ENCODE assay signal across 8 mouse cellular contexts in genomic region chr4:134914122-134914863, GRCm38 (mm10). TPM values are rescaled to one million over a fixed set of nuclear protein-coding genes. Genes with fewer than 3 reads are reported as not detected.
DNase-seq lines count a peak whose midpoint lies in the region; ATAC-seq and TF ChIP-seq lines count a peak whose summit lies in the region.

No protein-coding gene starts in this region.

- intact Hi-C loops in gastrocnemius, postnatal 14 days (cut with DNase I; ENCODE audit: low total_unique reads), result no loop called here

- WGBS in lung, adult 2 months, result under 1% methylated on average over 43 of the region's 43 CpGs
- WGBS in embryonic facial prominence, embryonic 11.5 days, result 1% methylated on average over 41 of the region's 43 CpGs
- 1% methylated on average over 43 of the region's 43 CpGs for WGBS in midbrain, embryonic 13.5 days

- no peaks in the 10 kb centered on the region for H3K9me3 ChIP-seq in embryonic facial prominence, embryonic 11.5 days (replicated peaks; ENCODE audit: control insufficient read depth, low read length)
- no peaks in the 10 kb centered on the region for H3K9me3 ChIP-seq in midbrain, embryonic 13.5 days

- H3K27ac ChIP-seq in embryonic facial prominence, embryonic 11.5 days (replicated peaks; ENCODE audit: low read depth, low read length), result peak overlapping the region; percentile 87
- H3K27ac ChIP-seq in midbrain, embryonic 13.5 days, result peak overlapping the region; percentile 87

- TF ChIP-seq CTCF in lung, adult 2 months (IDR thresholded peaks at IDR 0.05; ENCODE audit: insufficient read depth, low read length), result no peak

- H3K4me1 ChIP-seq in lung, adult 2 months (ENCODE audit: control insufficient read depth, insufficient read depth, low read length), result peaks cover 18% of the 10 kb centered on the region
- H3K4me1 ChIP-seq in embryonic facial prominence, embryonic 11.5 days (ENCODE audit: control insufficient read depth, insufficient read depth, low read length), result no peaks in the 10 kb centered on the region
- peaks cover 18% of the 10 kb centered on the region for H3K4me1 ChIP-seq in midbrain, embryonic 13.5 days (replicated peaks)

- no peaks in the 10 kb centered on the region for H3K27me3 ChIP-seq in embryonic facial prominence, embryonic 11.5 days (ENCODE audit: control insufficient read depth, insufficient read depth, low read length)
- H3K27me3 ChIP-seq in midbrain, embryonic 13.5 days, result no peaks in the 10 kb centered on the region

- ATAC-seq in embryonic facial prominence, embryonic 11.5 days (replicated peaks; ENCODE audit: insufficient number of reproducible peaks, low FRiP score, low TSS enrichment, low read depth), result no peak
- ATAC-seq in inflammation-experienced regulatory T-cells, adult 6 months, result peak; percentile 53
- ATAC-seq in midbrain, embryonic 13.5 days, result peak; percentile 81

- peak overlapping the region; percentile 64 for H3K4me2 ChIP-seq in embryonic facial prominence, embryonic 11.5 days (ENCODE audit: low read depth, low read length)
- H3K4me2 ChIP-seq in midbrain, embryonic 13.5 days (replicated peaks), result peak overlapping the region; percentile 75

- H3K9ac ChIP-seq in embryonic facial prominence, embryonic 11.5 days (replicated peaks; ENCODE audit: low read length), result peak overlapping the region; percentile 86
- peak overlapping the region; percentile 94 for H3K9ac ChIP-seq in midbrain, embryonic 13.5 days (replicated peaks)

- TF ChIP-seq POLR2A in lung, adult 2 months (IDR thresholded peaks at IDR 0.05; ENCODE audit: borderline replicate concordance, extremely low read depth, low read depth, low read length), result no peak

- peaks cover 3% of the 10 kb centered on the region for H3K36me3 ChIP-seq in embryonic facial prominence, embryonic 11.5 days (replicated peaks; ENCODE audit: control insufficient read depth, insufficient read depth, low read depth, low read length)
- H3K36me3 ChIP-seq in midbrain, embryonic 13.5 days, result peaks cover 18% of the 10 kb centered on the region

- DNase-seq in lung, adult 2 months, result no peak
- DNase-seq in lung, postnatal 10 days, result no peak
- DNase-seq in embryonic facial prominence, embryonic 11.5 days (ENCODE audit: low spot score), result no peak
- no peak for DNase-seq in cerebellum, adult 8-10 months
- DNase-seq in gastrocnemius, postnatal 14 days, result no peak
- DNase-seq in adrenal gland, adult (ENCODE audit: inconsistent age in 2 of 2, low spot score in 1 of 2), result no peak

- peak overlapping the region; percentile 90 for H3K4me3 ChIP-seq in lung, adult 2 months (replicated peaks; ENCODE audit: extremely low read depth, low read depth, low read length)
- H3K4me3 ChIP-seq in embryonic facial prominence, embryonic 11.5 days (ENCODE audit: low read depth, low read length), result peak overlapping the region; percentile 88
- H3K4me3 ChIP-seq in midbrain, embryonic 13.5 days (replicated peaks), result peak overlapping the region; percentile 94

RNA-seq across cellular contexts. Expression of gene Tmem50a, which starts 0.5 kb away (rescaled TPM):
- polyA plus RNA-seq in lung, adult 2 months (2012; rRNA removed), result 125 and 169 TPM in 2 replicates
- polyA plus RNA-seq in embryonic facial prominence, embryonic 11.5 days (2014; fragmentation: Nextera tagmentation; extraction: Ambion mirVana), result 148 and 151 TPM in 2 replicates
- polyA plus RNA-seq in inflammation-experienced regulatory T-cells, adult 6 months (2017; shearing (Covaris generic)), result 100 to 1,000 TPM; 542 to 558 (median 542) TPM
- polyA plus RNA-seq in midbrain, embryonic 13.5 days (2015; fragmentation: Nextera tagmentation; extraction: Ambion mirVana), result 203 and 209 TPM in 2 replicates
- total RNA-seq in gastrocnemius, postnatal 14 days (2021), result 10 to 100 TPM; 41.1 to 45.9 TPM

RNA-seq across cellular contexts. Expression of gene Rsrp1, which starts 9.1 kb away (rescaled TPM):
- 533 and 883 TPM in 2 replicates for polyA plus RNA-seq in lung, adult 2 months (2012; rRNA removed)
- polyA plus RNA-seq in embryonic facial prominence, embryonic 11.5 days (2014; fragmentation: Nextera tagmentation; extraction: Ambion mirVana), result 351 and 368 TPM in 2 replicates
- polyA plus RNA-seq in inflammation-experienced regulatory T-cells, adult 6 months (2017; shearing (Covaris generic)), result 100 to 1,000 TPM; 184 to 307 (median 297) TPM
- 601 and 620 TPM in 2 replicates for polyA plus RNA-seq in midbrain, embryonic 13.5 days (2015; fragmentation: Nextera tagmentation; extraction: Ambion mirVana)
- total RNA-seq in gastrocnemius, postnatal 14 days (2021), result 100 to 1,000 TPM in 1 of 2 experiments, 10 to 100 TPM in 1; 76.9 to 163 TPM

RNA-seq across cellular contexts. Expression of gene Syf2, which starts 16.4 kb away (rescaled TPM):
- 25.7 and 43.4 TPM in 2 replicates for polyA plus RNA-seq in lung, adult 2 months (2012; rRNA removed)
- polyA plus RNA-seq in embryonic facial prominence, embryonic 11.5 days (2014; fragmentation: Nextera tagmentation; extraction: Ambion mirVana), result 69.5 and 79.5 TPM in 2 replicates
- polyA plus RNA-seq in inflammation-experienced regulatory T-cells, adult 6 months (2017; shearing (Covaris generic)), result 100 to 1,000 TPM; 206 to 224 (median 212) TPM
- 74.0 and 75.3 TPM in 2 replicates for polyA plus RNA-seq in midbrain, embryonic 13.5 days (2015; fragmentation: Nextera tagmentation; extraction: Ambion mirVana)
- total RNA-seq in gastrocnemius, postnatal 14 days (2021), result 10 to 100 TPM; 34.1 to 39.6 TPM

RNA-seq across cellular contexts. Expression of gene Rhd, which starts 50.0 kb away (rescaled TPM):
- 0.14 TPM in 1 of 2 replicates, not detected in the other for polyA plus RNA-seq in lung, adult 2 months (2012; rRNA removed)
- polyA plus RNA-seq in embryonic facial prominence, embryonic 11.5 days (2014; fragmentation: Nextera tagmentation; extraction: Ambion mirVana), result 13.7 and 19.7 TPM in 2 replicates
- polyA plus RNA-seq in inflammation-experienced regulatory T-cells, adult 6 months (2017; shearing (Covaris generic)), result under 1 TPM in 2 of 3 experiments, not detected in 1; 0.31 to 0.36 TPM
- polyA plus RNA-seq in midbrain, embryonic 13.5 days (2015; fragmentation: Nextera tagmentation; extraction: Ambion mirVana), result 0.73 and 1.1 TPM in 2 replicates
- total RNA-seq in gastrocnemius, postnatal 14 days (2021), result under 1 TPM; 0.20 to 0.39 TPM
